Mouse (Mus musculus): ENCODE measurements around the gene Zfp366. TPM values are rescaled to one million over a fixed set of nuclear protein-coding genes. Genes with fewer than 3 reads are reported as not detected.

Zfp366 gene
- polyA plus RNA-seq, 1 experiment from 2014 or later, result 0.83 TPM

DNA sequence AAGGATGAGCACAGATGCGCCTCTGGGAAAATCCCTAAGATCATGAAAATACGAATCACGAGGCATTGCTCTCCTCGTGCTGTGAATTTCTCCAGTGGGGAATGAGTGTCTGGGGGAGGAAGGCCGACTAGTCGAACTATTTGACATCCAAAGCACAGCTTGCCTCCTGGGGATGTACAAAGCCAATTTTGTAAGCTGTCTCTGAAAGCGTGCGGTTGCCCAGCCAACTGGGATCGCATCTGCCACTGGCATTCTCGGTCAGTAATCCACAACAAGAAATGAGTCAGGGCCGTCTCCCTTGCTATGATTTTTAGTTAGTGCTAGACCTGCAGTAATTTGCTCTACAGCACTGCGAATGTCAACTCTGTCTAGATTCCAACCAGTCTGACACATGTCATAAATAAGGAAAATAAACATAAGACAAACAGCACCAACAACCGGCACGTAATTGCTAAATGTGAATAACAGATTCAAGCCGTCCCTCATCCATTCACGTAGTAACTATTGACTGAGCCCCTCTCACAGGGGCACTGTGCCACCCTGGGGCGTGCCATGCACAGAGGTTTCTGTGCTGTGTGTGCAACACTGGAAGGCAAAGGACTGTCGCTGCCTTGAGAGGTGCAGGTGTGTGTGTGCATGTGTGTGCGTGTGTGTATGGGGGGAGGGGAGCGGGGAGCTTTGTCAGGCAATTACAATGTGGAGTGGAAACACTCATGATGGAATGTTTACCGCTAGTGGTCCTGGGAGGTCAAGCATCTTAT is 100.0 kb downstream of the Zfp366 start:
- Histone ChIP-seq H3K4me3 (ENCODE audit: low read depth, low read length) (no peak overlapping the region), H3K4me1 (replicated peaks; ENCODE audit: control insufficient read depth, insufficient read depth, low read length) (0 out of 2 replicates have a peak, but pooled peaks cover 2% of the 10 kb centered on the region), H3K4me2 (ENCODE audit: low read length) (no peak overlapping the region), H3K9me3 (ENCODE audit: control insufficient read depth, low read length) (no peaks in the 10 kb centered on the region), H3K9ac (ENCODE audit: low read length) (no peak overlapping the region), H3K27ac (ENCODE audit: low read depth) (no peak overlapping the region), H3K27me3 (replicated peaks; ENCODE audit: control insufficient read depth, insufficient read depth, low read length) (no peaks in the 10 kb centered on the region), H3K36me3 (ENCODE audit: control insufficient read depth, insufficient read depth, low read length) (no peaks in the 10 kb centered on the region)
- ATAC-seq (replicated peaks; ENCODE audit: low FRiP score, low TSS enrichment, low read depth) (no peak), DNase-seq (ENCODE audit: low spot score) (no peak)
- whole genome bisulfite sequencing, result 83% methylated on average over 21 of the region's 21 CpGs

DNA sequence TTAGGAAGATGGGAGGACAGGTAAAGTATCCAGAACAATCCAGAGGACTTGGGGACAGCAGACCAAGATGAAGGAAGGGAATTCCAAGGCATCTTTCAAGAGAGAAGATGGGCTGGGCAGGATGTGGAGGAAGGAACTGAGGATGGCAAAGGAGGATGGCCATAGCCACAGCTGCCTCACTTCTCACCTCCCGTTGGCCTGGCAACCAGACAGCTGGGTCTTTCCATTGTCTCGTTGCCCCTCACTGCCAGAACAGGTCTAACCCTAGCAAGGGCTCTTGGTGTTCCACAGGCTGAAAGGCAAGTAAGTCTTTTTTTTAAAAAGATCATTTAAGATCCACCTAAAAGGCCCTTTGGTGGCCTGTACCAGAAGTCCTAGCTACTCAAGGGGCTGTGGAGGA is 100.6 kb downstream of the Zfp366 start:
- no peak for DNase-seq (ENCODE audit: low spot score)
- WGBS, result 56% methylated on average over 2 of the region's 2 CpGs
- ATAC-seq (replicated peaks; ENCODE audit: low FRiP score, low TSS enrichment, low read depth), result no peak

GRCm38 (mm10) chr13:99287207-99287606 is 102.6 kb downstream of the Zfp366 start:
- H3K4me3 ChIP-seq (ENCODE audit: low read depth, low read length), result no peak overlapping the region
- WGBS, result 95% methylated on average over 4 of the region's 4 CpGs
- no peak for DNase-seq (ENCODE audit: low spot score)
- ATAC-seq (replicated peaks; ENCODE audit: low FRiP score, low TSS enrichment, low read depth), result no peak
- no peaks in the 10 kb centered on the region for H3K27me3 ChIP-seq (replicated peaks; ENCODE audit: control insufficient read depth, insufficient read depth, low read length)
- no peak overlapping the region for H3K4me2 ChIP-seq (ENCODE audit: low read length)
- no peaks in the 10 kb centered on the region for H3K36me3 ChIP-seq (ENCODE audit: control insufficient read depth, insufficient read depth, low read length)
- H3K4me1 ChIP-seq (replicated peaks; ENCODE audit: control insufficient read depth, insufficient read depth, low read length), result 0 out of 2 replicates have a peak, but pooled peaks cover 2% of the 10 kb centered on the region
- no peaks in the 10 kb centered on the region for H3K9me3 ChIP-seq (ENCODE audit: control insufficient read depth, low read length)
- H3K27ac ChIP-seq (ENCODE audit: low read depth), result no peak overlapping the region
- H3K9ac ChIP-seq (ENCODE audit: low read length), result no peak overlapping the region

More for the DNA sequence above, 100.6 kb downstream of the Zfp366 start:
- no peaks in the 10 kb centered on the region for H3K36me3 ChIP-seq (ENCODE audit: control insufficient read depth, insufficient read depth, low read length)
- H3K4me2 ChIP-seq (ENCODE audit: low read length), result no peak overlapping the region
- no peaks in the 10 kb centered on the region for H3K27me3 ChIP-seq (replicated peaks; ENCODE audit: control insufficient read depth, insufficient read depth, low read length)
- 0 out of 2 replicates have a peak, but pooled peaks cover 2% of the 10 kb centered on the region for H3K4me1 ChIP-seq (replicated peaks; ENCODE audit: control insufficient read depth, insufficient read depth, low read length)
- no peak overlapping the region for H3K4me3 ChIP-seq (ENCODE audit: low read depth, low read length)
- H3K9ac ChIP-seq (ENCODE audit: low read length), result no peak overlapping the region
- H3K27ac ChIP-seq (ENCODE audit: low read depth), result no peak overlapping the region
- no peaks in the 10 kb centered on the region for H3K9me3 ChIP-seq (ENCODE audit: control insufficient read depth, low read length)

DNA sequence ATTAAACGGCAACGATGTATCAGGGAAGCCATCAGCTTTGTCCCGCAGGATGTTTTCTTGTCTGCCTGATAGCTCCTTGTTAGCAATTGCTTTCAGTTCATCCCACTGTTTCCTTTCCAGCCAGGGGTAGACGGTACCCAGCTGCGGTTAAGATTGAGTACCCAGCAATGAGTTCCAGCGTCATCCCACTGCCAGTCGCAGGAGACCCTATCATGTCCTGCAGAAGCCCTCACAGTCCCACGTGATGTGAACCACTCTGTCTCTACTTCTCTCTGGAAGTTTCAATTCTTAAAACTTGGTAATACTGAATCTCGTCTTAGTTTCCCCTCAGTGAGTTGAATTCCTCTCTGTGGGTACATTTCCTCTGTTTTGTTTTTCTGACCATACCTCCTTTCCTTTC is 103.2 kb downstream of the Zfp366 start:
- Histone ChIP-seq H3K9me3 (ENCODE audit: control insufficient read depth, low read length) (no peaks in the 10 kb centered on the region), H3K27ac (ENCODE audit: low read depth) (no peak overlapping the region), H3K9ac (ENCODE audit: low read length) (no peak overlapping the region), H3K4me2 (ENCODE audit: low read length) (no peak overlapping the region), H3K27me3 (replicated peaks; ENCODE audit: control insufficient read depth, insufficient read depth, low read length) (no peaks in the 10 kb centered on the region), H3K4me1 (replicated peaks; ENCODE audit: control insufficient read depth, insufficient read depth, low read length) (0 out of 2 replicates have a peak, but pooled peaks cover 2% of the 10 kb centered on the region), H3K4me3 (ENCODE audit: low read depth, low read length) (no peak overlapping the region), H3K36me3 (ENCODE audit: control insufficient read depth, insufficient read depth, low read length) (no peaks in the 10 kb centered on the region)
- ATAC-seq (replicated peaks; ENCODE audit: low FRiP score, low TSS enrichment, low read depth) (no peak), DNase-seq (ENCODE audit: low spot score) (no peak)
- 89% methylated on average over 9 of the region's 9 CpGs for WGBS

DNA sequence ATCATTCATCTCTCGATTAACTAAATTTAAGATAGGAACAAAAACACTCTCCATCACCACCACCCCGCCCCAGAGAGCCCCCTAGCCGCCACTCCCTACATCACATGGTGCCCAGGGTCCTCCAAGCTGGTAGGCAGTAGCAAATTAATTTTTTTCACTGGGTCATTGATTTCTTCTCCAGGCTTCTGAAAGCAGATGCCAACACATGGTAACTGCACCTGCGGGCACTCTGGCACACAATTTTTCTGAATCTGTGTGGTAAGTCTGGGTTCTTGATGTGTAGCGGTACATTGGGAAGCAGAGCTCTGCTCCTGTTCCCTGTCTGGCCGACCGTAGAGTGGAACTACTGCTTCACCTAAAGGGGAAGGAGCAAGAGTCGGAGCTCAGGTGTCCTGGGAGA is 106.1 kb downstream of the Zfp366 start:
- Histone ChIP-seq H3K27ac (ENCODE audit: low read depth) (no peak overlapping the region), H3K36me3 (ENCODE audit: control insufficient read depth, insufficient read depth, low read length) (no peaks in the 10 kb centered on the region), H3K9ac (ENCODE audit: low read length) (no peak overlapping the region), H3K27me3 (replicated peaks; ENCODE audit: control insufficient read depth, insufficient read depth, low read length) (no peaks in the 10 kb centered on the region), H3K4me2 (ENCODE audit: low read length) (no peak overlapping the region), H3K4me1 (replicated peaks; ENCODE audit: control insufficient read depth, insufficient read depth, low read length) (no peaks in the 10 kb centered on the region), H3K9me3 (ENCODE audit: control insufficient read depth, low read length) (no peaks in the 10 kb centered on the region), H3K4me3 (ENCODE audit: low read depth, low read length) (no peak overlapping the region)
- DNase-seq (ENCODE audit: low spot score) (no peak), ATAC-seq (replicated peaks; ENCODE audit: low FRiP score, low TSS enrichment, low read depth) (no peak)
- 88% methylated on average over 8 of the region's 8 CpGs for WGBS

DNA sequence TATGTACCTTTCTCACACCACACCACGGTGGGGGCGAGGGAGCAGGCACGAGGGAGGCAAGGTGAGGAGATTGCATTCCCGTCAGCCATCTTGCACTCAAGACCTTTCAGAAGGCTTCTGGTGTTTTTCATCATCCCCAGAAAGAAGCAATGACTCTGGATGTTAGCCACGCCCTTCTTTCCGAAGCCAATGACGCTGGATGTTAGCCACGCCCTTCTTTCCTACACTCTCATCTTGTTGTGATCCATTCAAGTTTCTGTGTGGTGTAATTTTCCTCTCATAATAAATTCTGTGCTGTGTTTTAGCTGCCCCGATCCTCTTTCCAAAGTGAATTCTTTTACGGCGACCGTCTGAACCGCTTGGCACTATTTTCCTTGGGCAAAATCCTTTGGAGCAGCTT is 109.6 kb downstream of the Zfp366 start:
- 88% methylated on average over 13 of the region's 13 CpGs for WGBS
- no peaks in the 10 kb centered on the region for H3K9me3 ChIP-seq (ENCODE audit: control insufficient read depth, low read length)
- no peak overlapping the region for H3K4me2 ChIP-seq (ENCODE audit: low read length)
- DNase-seq (ENCODE audit: low spot score) (no peak), ATAC-seq (replicated peaks; ENCODE audit: low FRiP score, low TSS enrichment, low read depth) (no peak)
- H3K9ac ChIP-seq (ENCODE audit: low read length), result no peak overlapping the region
- H3K27me3 ChIP-seq (replicated peaks; ENCODE audit: control insufficient read depth, insufficient read depth, low read length), result no peaks in the 10 kb centered on the region
- no peak overlapping the region for H3K4me3 ChIP-seq (ENCODE audit: low read depth, low read length)
- no peaks in the 10 kb centered on the region for H3K4me1 ChIP-seq (replicated peaks; ENCODE audit: control insufficient read depth, insufficient read depth, low read length)
- H3K36me3 ChIP-seq (ENCODE audit: control insufficient read depth, insufficient read depth, low read length), result no peaks in the 10 kb centered on the region
- H3K27ac ChIP-seq (ENCODE audit: low read depth), result no peak overlapping the region

- ATAC-seq (replicated peaks; ENCODE audit: low FRiP score, low TSS enrichment, low read depth) (no peak), DNase-seq (ENCODE audit: low spot score) (no peak)
- no peaks in the 10 kb centered on the region for H3K27me3 ChIP-seq (replicated peaks; ENCODE audit: control insufficient read depth, insufficient read depth, low read length)
- 82% methylated on average over 5 of the region's 5 CpGs for WGBS
- no peak overlapping the region for H3K4me2 ChIP-seq (ENCODE audit: low read length)
- H3K4me3 ChIP-seq (ENCODE audit: low read depth, low read length), result no peak overlapping the region
- H3K27ac ChIP-seq (ENCODE audit: low read depth), result no peak overlapping the region
- H3K9me3 ChIP-seq (ENCODE audit: control insufficient read depth, low read length), result no peaks in the 10 kb centered on the region
- H3K4me1 ChIP-seq (replicated peaks; ENCODE audit: control insufficient read depth, insufficient read depth, low read length), result peaks cover 4% of the 10 kb centered on the region; the same call in 1 of the 2 replicates
- H3K9ac ChIP-seq (ENCODE audit: low read length), result no peak overlapping the region
- H3K36me3 ChIP-seq (ENCODE audit: control insufficient read depth, insufficient read depth, low read length), result no peaks in the 10 kb centered on the region
Measured at GRCm38 (mm10) chr13:99299921-99300320, 115.3 kb downstream of the Zfp366 start.

Measured in intestine, embryonic 14.5 days (tissue).